Mouse (Mus musculus) MEL (cell line): Measurements from ENCODE around the gene Alg9. TPM values are rescaled to one million over a fixed set of nuclear protein-coding genes. Genes with fewer than 3 reads are reported as not detected.
A peak's percentile ranks its signal among the peaks of the same experiment; 100 is the strongest.

ENCODE experiments used
- DNase-seq: peaks from one replicate; pipeline ENCODE4 v3.0.0; 2011; ENCODE audit warnings: low read depth, low spot score
- H3K27ac ChIP-seq: 2 replicates; pipeline ENCODE4 v1.5.1; 2012; ENCODE audit warnings: low read depth, mild to moderate bottlenecking, control low read depth, low read length, moderate library complexity; ENCODE audit not compliant: control insufficient read depth
- H3K27me3 ChIP-seq, 2 experiments: fragments of 150-350 bp in 1 of 2; sonication (generic) in 1 of 2; 2 replicates each; pipeline ENCODE4 v1.6.1; 2012; ENCODE audit warnings: low read length in 2 of 2, mild to moderate bottlenecking in 2 of 2, improper control_type of control experiment in 1 of 2, moderate library complexity in 1 of 2; ENCODE audit not compliant: insufficient read depth in 2 of 2, control insufficient read depth in 1 of 2
- H3K36me3 ChIP-seq, 2 experiments: 2 replicates each; pipeline ENCODE4 v1.6.1; 2012 to 2014; ENCODE audit warnings: low read length in 2 of 2, improper control_type of control experiment in 1 of 2, inconsistent platforms in 1 of 2, mild to moderate bottlenecking in 1 of 2; ENCODE audit not compliant: insufficient read depth in 2 of 2, control insufficient read depth in 1 of 2
- H3K4me1 ChIP-seq, 2 experiments: fragments of 150-350 bp in 1 of 2; sonication (generic) in 1 of 2; 2 replicates each; pipeline ENCODE4 v1.6.1; 2012; ENCODE audit warnings: low read length in 2 of 2, improper control_type of control experiment in 1 of 2, mild to moderate bottlenecking in 1 of 2; ENCODE audit not compliant: insufficient read depth in 2 of 2, control insufficient read depth in 1 of 2
- H3K4me3 ChIP-seq, 2 experiments: fragments of 150-350 bp in 1 of 2; sonication (generic) in 1 of 2; 2 replicates each; pipeline ENCODE4 v1.5.1; 2012; ENCODE audit warnings: low read depth in 2 of 2, low read length in 2 of 2, mild to moderate bottlenecking in 2 of 2, moderate library complexity in 2 of 2, control low read depth in 1 of 2, improper control_type of control experiment in 1 of 2; ENCODE audit not compliant: control insufficient read depth in 1 of 2, insufficient read depth in 1 of 2
- H3K79me2 ChIP-seq: 2 replicates; pipeline ENCODE4 v1.6.1; 2012; ENCODE audit warnings: mild to moderate bottlenecking, low read length, moderate library complexity; ENCODE audit not compliant: control insufficient read depth, poor library complexity, insufficient read depth
- H3K9ac ChIP-seq: 2 replicates; pipeline ENCODE4 v1.6.1; 2012; ENCODE audit warnings: low read depth, mild to moderate bottlenecking, control low read depth, low read length, moderate library complexity; ENCODE audit not compliant: control insufficient read depth, poor library complexity, severe bottlenecking
- H3K9me3 ChIP-seq: fragments of 150-350 bp; sonication (generic); replicated peaks from 2 replicates; pipeline ENCODE4 v1.6.1; 2012; ENCODE audit warnings: mild to moderate bottlenecking, low read length, improper control_type of control experiment, moderate library complexity; ENCODE audit not compliant: insufficient read depth
- CHD1 ChIP-seq: IDR thresholded peaks from 2 replicates; pipeline ENCODE4 v1.6.1; 2012; ENCODE audit warnings: low read depth, mild to moderate bottlenecking, inconsistent platforms, low read length, improper control_type of control experiment
- CHD2 ChIP-seq: IDR thresholded peaks from 2 replicates; pipeline ENCODE4 v1.6.1; 2011; ENCODE audit warnings: low read length, improper control_type of control experiment
- CTCF ChIP-seq, 3 experiments: IDR thresholded peaks in 2 of 3; conservative IDR thresholded peaks in 1 of 3; 2 replicates each; pipeline ENCODE4 v1.5.1; 2011 to 2012; ENCODE audit warnings: low read length in 3 of 3, low read depth in 2 of 3, mild to moderate bottlenecking in 2 of 3, improper control_type of control experiment in 1 of 3, inconsistent platforms in 1 of 3, mixed read lengths in 1 of 3, moderate library complexity in 1 of 3; ENCODE audit not compliant: control insufficient read depth in 1 of 3, insufficient read depth in 1 of 3, poor library complexity in 1 of 3, severe bottlenecking in 1 of 3
- E2F4 ChIP-seq: IDR thresholded peaks from 2 replicates; pipeline ENCODE4 v1.6.1; 2011; ENCODE audit warnings: low read depth, low read length, improper control_type of control experiment, borderline replicate concordance
- ELF1 ChIP-seq: IDR thresholded peaks from 2 replicates; pipeline ENCODE4 v1.6.1; 2014; ENCODE audit warnings: low read depth, mild to moderate bottlenecking, inconsistent platforms, low read length, improper control_type of control experiment, moderate library complexity
- EP300 ChIP-seq, 2 experiments: IDR thresholded peaks; 2 replicates each; pipeline ENCODE4 v1.6.1; 2011; ENCODE audit warnings: improper control_type of control experiment in 2 of 2, low read length in 2 of 2, low read depth in 1 of 2, mild to moderate bottlenecking in 1 of 2
- ETS1 ChIP-seq: IDR thresholded peaks from 2 replicates; pipeline ENCODE4 v1.6.1; 2012; ENCODE audit warnings: low read depth, mild to moderate bottlenecking, inconsistent platforms, low read length, improper control_type of control experiment, moderate library complexity
- GABPA ChIP-seq: IDR thresholded peaks from 2 replicates; pipeline ENCODE4 v1.6.1; 2012; ENCODE audit warnings: low read depth, mild to moderate bottlenecking, inconsistent platforms, low read length, improper control_type of control experiment, moderate library complexity
- JUND ChIP-seq: IDR thresholded peaks from 2 replicates; pipeline ENCODE4 v1.6.1; 2011; ENCODE audit warnings: low read depth, mild to moderate bottlenecking, improper control_type of control experiment, low read length
- MAX ChIP-seq: IDR thresholded peaks from 2 replicates; pipeline ENCODE4 v1.6.1; 2011; ENCODE audit warnings: low read length, improper control_type of control experiment
- MEF2A ChIP-seq: IDR thresholded peaks from 2 replicates; pipeline ENCODE4 v1.6.1; 2014; ENCODE audit warnings: low read depth, mild to moderate bottlenecking, inconsistent platforms, low read length, improper control_type of control experiment; ENCODE audit not compliant: poor library complexity, insufficient replicate concordance, severe bottlenecking; ENCODE audit errors: extremely low read depth
- MXI1 ChIP-seq: IDR thresholded peaks from 2 replicates; pipeline ENCODE4 v1.6.1; 2011; ENCODE audit warnings: mild to moderate bottlenecking, low read depth, low read length, improper control_type of control experiment
- MYB ChIP-seq: IDR thresholded peaks from 2 replicates; pipeline ENCODE4 v1.6.1; 2011; ENCODE audit warnings: mild to moderate bottlenecking, low read depth, low read length, improper control_type of control experiment
- MYC ChIP-seq: IDR thresholded peaks from 2 replicates; pipeline ENCODE4 v1.6.1; 2011; ENCODE audit warnings: low read depth, mild to moderate bottlenecking, low read length, improper control_type of control experiment, moderate library complexity
- NELFE ChIP-seq: IDR thresholded peaks from 2 replicates; pipeline ENCODE4 v1.6.1; 2011; ENCODE audit warnings: low read depth, low read length, improper control_type of control experiment
- NRF1 ChIP-seq: IDR thresholded peaks from 2 replicates; pipeline ENCODE4 v1.6.1; 2014; ENCODE audit warnings: low read depth, mild to moderate bottlenecking, inconsistent platforms, low read length, improper control_type of control experiment, moderate library complexity; ENCODE audit not compliant: poor library complexity, insufficient read depth, severe bottlenecking
- POLR2A ChIP-seq, 2 experiments: IDR thresholded peaks; 2 replicates each; pipeline ENCODE4 v1.6.1; 2011 to 2012; ENCODE audit warnings: low read length in 2 of 2, mild to moderate bottlenecking in 2 of 2, control low read depth in 1 of 2, improper control_type of control experiment in 1 of 2, low read depth in 1 of 2, moderate library complexity in 1 of 2; ENCODE audit not compliant: control insufficient read depth in 1 of 2, insufficient read depth in 1 of 2, poor library complexity in 1 of 2
- POLR2AphosphoS2 ChIP-seq: IDR thresholded peaks from 2 replicates; pipeline ENCODE4 v1.6.1; 2011; ENCODE audit warnings: low read length, improper control_type of control experiment
- POLR2AphosphoS5 ChIP-seq: IDR thresholded peaks from 2 replicates; pipeline ENCODE4 v1.6.1; 2012; ENCODE audit warnings: low read depth, borderline replicate concordance, mild to moderate bottlenecking, inconsistent platforms, low read length, moderate library complexity, mixed read lengths
- RAD21 ChIP-seq: IDR thresholded peaks from 2 replicates; pipeline ENCODE4 v1.6.1; 2011; ENCODE audit warnings: mild to moderate bottlenecking, low read depth, low read length, improper control_type of control experiment
- SMC3 ChIP-seq: IDR thresholded peaks from 2 replicates; pipeline ENCODE4 v1.6.1; 2011; ENCODE audit warnings: low read depth, low read length, improper control_type of control experiment
- TBP ChIP-seq: IDR thresholded peaks from 2 replicates; pipeline ENCODE4 v1.8.0; 2011; ENCODE audit warnings: low read depth, low read length, improper control_type of control experiment
- USF1 ChIP-seq: IDR thresholded peaks from 2 replicates; pipeline ENCODE4 v1.6.1; 2014; ENCODE audit warnings: low read depth, mild to moderate bottlenecking, inconsistent platforms, low read length, improper control_type of control experiment, moderate library complexity
- USF2 ChIP-seq, 2 experiments: IDR thresholded peaks; 2 replicates each; pipeline ENCODE4 v1.6.1; 2011 to 2012; ENCODE audit warnings: improper control_type of control experiment in 2 of 2, low read length in 2 of 2, borderline replicate concordance in 1 of 2, inconsistent platforms in 1 of 2, low read depth in 1 of 2, mild to moderate bottlenecking in 1 of 2; ENCODE audit not compliant: insufficient read depth in 1 of 2
- ZC3H11A ChIP-seq: IDR thresholded peaks from 2 replicates; pipeline ENCODE4 v1.6.1; 2012; ENCODE audit warnings: low read depth, mild to moderate bottlenecking, inconsistent platforms, low read length, improper control_type of control experiment
- ZMIZ1 ChIP-seq: IDR thresholded peaks from 2 replicates; pipeline ENCODE4 v1.6.1; 2012; ENCODE audit warnings: low read depth, mild to moderate bottlenecking, inconsistent platforms, low read length, improper control_type of control experiment, moderate library complexity
- ZNF384 ChIP-seq: IDR thresholded peaks from 2 replicates; pipeline ENCODE4 v1.6.1; 2012; ENCODE audit warnings: low read depth, mild to moderate bottlenecking, inconsistent platforms, low read length, improper control_type of control experiment
- polyA plus RNA-seq, 2 experiments: library from polyadenylated mRNA; stranded (reverse) in 1 of 2; unstranded in 1 of 2; fragments of >175 nt in 1 of 2; fragments of >200 nt in 1 of 2; gene quantifications; 2 replicates each; pipeline versions ENCODE4 v1.2.1 to v1.2.4; 2012; ENCODE audit warnings: low replicate concordance in 2 of 2, low read depth in 1 of 2; ENCODE audit not compliant: insufficient read length in 2 of 2, insufficient read depth in 1 of 2, missing spikeins in 1 of 2
- total RNA-seq: library from RNA; depleted of rRNA; stranded (reverse); fragments of 300-350 nt; gene quantifications from 2 replicates; pipeline ENCODE4 v1.2.3, GENCODE M21; 2012

Alg9 gene
- total and polyA plus RNA-seq, 3 experiments: 23.3 to 46.7 TPM; not detected in 1

- TF ChIP-seq CHD1 (no peak), ZMIZ1 (0 out of 2 replicates have a peak, but pooled peaks have one; percentile 25), POLR2A (IDR thresholded peaks at IDR 0.05; ENCODE audit: control insufficient read depth in 1 of 2, insufficient read depth in 1 of 2, low read depth in 1 of 2, low read length in 2 of 2, poor library complexity in 1 of 2) (0 out of 4 replicates have a peak, but pooled peaks of 1 of the 2 experiments have one; percentile 32)
- peaks cover 0 to 6% of the 10 kb centered on the region in 2 experiments; a peak in 3 of 4 replicates for H3K4me1 ChIP-seq
- H3K27me3 ChIP-seq: no peaks in the 10 kb centered on the region
- peaks cover 0 to 15% of the 10 kb centered on the region in 2 experiments; a peak in 2 of 4 replicates for H3K36me3 ChIP-seq
- DNase-seq: no peak
- H3K9me3 ChIP-seq: no peaks in the 10 kb centered on the region
- H3K27ac ChIP-seq: peak overlapping the region; percentile 51
- peak overlapping the region; percentile 81 to 88 for H3K4me3 ChIP-seq
- H3K9ac ChIP-seq: peak overlapping the region; percentile 98
- H3K79me2 ChIP-seq: peaks cover 7% of the 10 kb centered on the region; the same call in 1 of the 2 replicates
Observed at GRCm38 (mm10) chr9:50767531-50768106, 7.2 kb upstream of the Alg9 start.

- peaks cover 0 to 6% of the 10 kb centered on the region in 2 experiments; a peak in 3 of 4 replicates for H3K4me1 ChIP-seq
- H3K4me3 ChIP-seq: peak within 1 kb of the TSS; percentile 81 to 88
- peak within 1 kb of the TSS; percentile 95 for H3K27ac ChIP-seq
- no peaks in the 10 kb centered on the region for H3K27me3 ChIP-seq
- no peaks in the 10 kb centered on the region for H3K9me3 ChIP-seq
- H3K36me3 ChIP-seq: peaks cover 0 to 18% of the 10 kb centered on the region in 2 experiments; a peak in 2 of 4 replicates
- peak; percentile 97 for DNase-seq
- H3K9ac ChIP-seq: peak within 1 kb of the TSS; percentile 98
- peaks cover 7% of the 10 kb centered on the region; the same call in 1 of the 2 replicates for H3K79me2 ChIP-seq
- no peak for TF ChIP-seq CHD1
- TF ChIP-seq ETS1: peak; percentile 67
- TF ChIP-seq GABPA: no peak
- TF ChIP-seq MYC: peak; percentile 88
- TF ChIP-seq ZMIZ1: peak; percentile 58; the same call in 1 of the 2 replicates
- no peak; the same call in 1 of the 2 replicates for TF ChIP-seq RAD21
- TF ChIP-seq POLR2AphosphoS2: peak; percentile 56; the same call in 1 of the 2 replicates
- TF ChIP-seq USF2 (IDR thresholded peaks at IDR 0.05; ENCODE audit: borderline replicate concordance in 1 of 2, insufficient read depth in 1 of 2, low read depth in 1 of 2, low read length in 2 of 2): no peak
- no peak for TF ChIP-seq USF1
- no peak for TF ChIP-seq JUND
- peak; percentile 93 for TF ChIP-seq MXI1
- peak; percentile 62; the same call in 1 of the 2 replicates for TF ChIP-seq NRF1
- TF ChIP-seq SMC3: peak; percentile 44
- peak; percentile 38 for TF ChIP-seq ZC3H11A
- TF ChIP-seq CTCF (IDR thresholded peaks at IDR 0.05 in 2 of 3, conservative IDR thresholded peaks at IDR 0.05 in 1 of 3; ENCODE audit: control insufficient read depth in 1 of 3, insufficient read depth in 1 of 3, low read depth in 2 of 3, low read length in 3 of 3, poor library complexity in 1 of 3, severe bottlenecking in 1 of 3): peak; percentile 66 to 80 (median 75)
- TF ChIP-seq EP300 (IDR thresholded peaks at IDR 0.05; ENCODE audit: low read depth in 1 of 2, low read length in 2 of 2): peak in 1 of 2 experiments; percentile 25; a peak in 1 of 4 replicates
- TF ChIP-seq MEF2A: no peak
- no peak for TF ChIP-seq POLR2AphosphoS5
- TF ChIP-seq CHD2: no peak
- peak; percentile 69 for TF ChIP-seq NELFE
- peak; percentile 38; the same call in 1 of the 2 replicates for TF ChIP-seq E2F4
- TF ChIP-seq TBP: peak; percentile 66
- peak; percentile 76 for TF ChIP-seq ELF1
- TF ChIP-seq MAX: peak; percentile 78
- TF ChIP-seq MYB: 0 out of 2 replicates have a peak, but pooled peaks have one; percentile 34
- TF ChIP-seq ZNF384: no peak
Observed at GRCm38 (mm10) chr9:50768107-50769002, 6.5 kb upstream of the Alg9 start, which contains the start of gene Fdxacb1. TSS of gene Fdxacb1 (plus strand) at chr9:50768236.
